Mouse (Mus musculus) lung, adult 2 months (tissue): ENCODE measurements at regions not wholly inside any gene's neighbourhood (a gene's known extent, or its start where the extent isn't known, plus 50 kb on each side); places are given as distances from the start of the nearest gene placed in this dataset.

Source experiments
- CTCF ChIP-seq: fragments of 200-500 bp; IDR thresholded peaks from 2 replicates; pipeline ENCODE4 v1.5.1; 2011; ENCODE audit warnings: mild to moderate bottlenecking, low read length, control low read depth; ENCODE audit not compliant: insufficient read depth
- POLR2A ChIP-seq: fragments of 200-500 bp; IDR thresholded peaks from 2 replicates; pipeline ENCODE4 v1.6.1; 2011; ENCODE audit warnings: low read depth, mild to moderate bottlenecking, control low read depth, low read length, borderline replicate concordance; ENCODE audit errors: extremely low read depth

DNA sequence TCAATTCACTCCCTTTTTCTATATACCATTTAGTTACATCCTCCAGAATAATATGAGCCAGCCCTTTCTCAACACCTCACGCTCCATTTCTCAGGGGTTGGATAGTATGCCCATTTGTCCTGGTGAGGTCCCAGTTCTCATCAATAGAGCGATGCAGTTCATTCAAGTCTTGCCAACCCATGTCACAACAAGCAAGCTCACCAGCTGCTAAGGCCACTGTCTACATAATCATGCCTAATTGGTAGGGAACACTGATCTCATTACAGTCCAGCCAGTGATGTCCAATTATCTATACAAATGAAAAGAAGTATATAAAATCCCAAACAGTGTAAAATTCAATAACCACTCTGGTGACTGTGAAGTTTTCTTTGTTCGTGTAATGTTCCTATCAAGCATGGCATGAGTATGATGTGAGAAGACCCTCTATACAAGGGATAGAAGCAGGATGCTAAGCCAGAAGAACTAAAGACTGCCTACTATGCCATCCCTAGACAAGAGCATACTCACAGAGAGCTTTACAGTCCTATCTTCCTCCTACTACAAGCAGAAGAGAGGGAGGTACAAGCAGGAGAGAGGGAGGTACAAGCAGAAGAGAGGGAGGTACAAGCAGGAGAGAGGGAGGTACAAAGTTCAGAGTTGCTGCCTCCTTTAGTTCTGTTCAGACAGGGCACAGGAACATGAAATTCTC lies 269.6 kb upstream of the Lmcd1 start:
- no peak for TF ChIP-seq CTCF
- no peak for TF ChIP-seq POLR2A
